9 mouse cellular contexts compared by ENCODE assay signal in the genomic region with DNA sequence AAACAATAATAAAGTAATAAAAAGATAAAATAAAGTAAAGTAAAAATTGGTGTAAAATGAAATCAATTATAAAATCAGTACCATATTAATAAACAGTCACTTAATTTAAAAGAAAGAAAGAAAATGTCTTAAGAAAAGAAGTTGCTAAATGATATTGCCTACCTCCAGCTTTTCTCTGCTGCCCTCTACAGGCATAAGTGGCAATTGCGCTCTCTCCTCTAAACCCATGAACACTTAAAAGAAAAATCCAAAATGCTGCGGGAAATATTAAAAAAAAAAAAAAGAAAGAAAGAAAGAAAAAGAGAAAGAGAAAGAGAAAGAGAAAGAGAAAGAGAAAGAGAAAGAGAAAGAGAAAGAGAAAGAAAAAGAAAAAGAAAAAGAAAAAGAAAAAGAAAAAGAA. TPM values are rescaled to one million over a fixed set of nuclear protein-coding genes. Genes with fewer than 3 reads are reported as not detected.
DNase-seq lines count a peak whose midpoint lies in the region; ATAC-seq and TF ChIP-seq lines count a peak whose summit lies in the region.
"Not testable (repeated sequence)": the region's sequence is repeated elsewhere in the genome, so short reads cannot be mapped to it uniquely, and the experiment has no call there.
"Had no signal": no experiment of that assay in that cellular context is flagged by ENCODE, and none has a peak within 500 bp of the region (broad histone marks: within the 10 kb centered on the region; RNA-seq: fewer than 3 reads in every experiment).

No protein-coding gene starts in this region.

- DNase-seq in Patski (ENCODE audit: low read depth, low spot score), result not testable (repeated sequence)
- peak; percentile 37 to 58 for DNase-seq in cerebellum, adult 2 months
- DNase-seq in frontal cortex, adult 2 months (ENCODE audit: extremely low spot score in 1 of 2, low spot score in 1 of 2), result peak; percentile 24 to 90
- DNase-seq in hindlimb bud, embryonic 11.5 days (ENCODE audit: extremely low spot score, low read depth, low spot score), result peak; percentile 44
- DNase-seq in left cerebral cortex, adult 11 months (ENCODE audit: low spot score), result peak; percentile 17
- DNase-seq in right cerebral cortex, postnatal 36 days (ENCODE audit: low spot score in 2 of 2), result peak; percentile 7 to 11
- DNase-seq in urinary bladder, postnatal 36 days (ENCODE audit: low spot score in 2 of 2), result peak; percentile 38 to 64

- in situ Hi-C loops in Patski (cut with MboI; ENCODE audit: low pct_unique_long_range_greater_than_20kb), result not testable (repeated sequence)

- 3% methylated on average over 2 of the region's 2 CpGs for WGBS in cerebellum, adult 2 months

- not testable (repeated sequence) for H3K27ac ChIP-seq in cerebellum, adult 2 months (ENCODE audit: insufficient read depth, low read length)

- POLR2A ChIA-PET in Patski (lab: Charles Lee), result interaction anchor here (0.7 kb wide), 1 partner anchor 22 kb away, joined by 4 read pairs; no protein-coding TSS in a partner anchor

- H3K4me1 ChIP-seq in cerebellum, adult 2 months (ENCODE audit: control insufficient read depth, insufficient read depth, low read length), result not testable (repeated sequence)

- H3K27me3 ChIP-seq in Patski, result peaks cover 23% of the 10 kb centered on the region
- H3K27me3 ChIP-seq in cerebellum, adult 2 months (ENCODE audit: control insufficient read depth, insufficient read depth, low read length), result not testable (repeated sequence)

- CTCF ChIA-PET in Patski (lab: Charles Lee), result interaction anchor here (0.7 to 3.7 kb wide), 13 partner anchors 10 to 151 kb away, joined by 3 to 21 read pairs (median 5); a partner anchor contains a TSS

- not testable (repeated sequence) for H3K4me3 ChIP-seq in cerebellum, adult 2 months (replicated peaks; ENCODE audit: insufficient read depth, low read depth, low read length)

- not testable (repeated sequence) for TF ChIP-seq POLR2A in cerebellum, adult 2 months (IDR thresholded peaks at IDR 0.05; ENCODE audit: borderline replicate concordance, insufficient read depth, low read length)

- TF ChIP-seq CTCF in Patski (IDR thresholded peaks at IDR 0.05), result peak; percentile 76
- TF ChIP-seq CTCF in cerebellum, adult 2 months (IDR thresholded peaks at IDR 0.05; ENCODE audit: borderline replicate concordance, insufficient read depth, low read depth, low read length), result peak; percentile 49; the same call in 1 of the 2 replicates

- ATAC-seq in Patski, result not testable (repeated sequence)
- peak; percentile 90 for ATAC-seq in megakaryocyte progenitor cell, adult 5-6 weeks (replicated peaks; ENCODE audit: poor library complexity)

RNA-seq across cellular contexts. Expression of a gene that starts 25.5 kb away (rescaled TPM):
- 16.2 TPM for polyA plus RNA-seq in Patski (2021)
- polyA plus RNA-seq in cerebellum, adult 2 months (2012; rRNA removed), result 2.5 and 3.3 TPM in 2 replicates
- 3.3 and 3.5 TPM in 2 replicates for polyA plus RNA-seq in frontal cortex, adult 2 months (2012; rRNA removed)
- total RNA-seq in megakaryocyte progenitor cell, adult 5-6 weeks (2015), result 5.0 and 7.6 TPM in 2 replicates
- 9.1 and 9.8 TPM in 2 replicates for total RNA-seq in megakaryocyte progenitor cell, adult 5-6 weeks (2017)

RNA-seq across cellular contexts. Expression of a gene that starts 51.3 kb away (rescaled TPM):
- polyA plus RNA-seq in Patski (2021), result 4.1 TPM
- not detected in 2 replicates for polyA plus RNA-seq in cerebellum, adult 2 months (2012; rRNA removed)
- not detected in 2 replicates for polyA plus RNA-seq in frontal cortex, adult 2 months (2012; rRNA removed)
- total RNA-seq in megakaryocyte progenitor cell, adult 5-6 weeks (2015), result not detected in 2 replicates
- not detected in 2 replicates for total RNA-seq in megakaryocyte progenitor cell, adult 5-6 weeks (2017)
- polyA plus RNA-seq: forebrain, embryonic 12.5 days had no signal

RNA-seq across cellular contexts. Expression of a gene that starts 54.9 kb away (rescaled TPM):
- 14.7 TPM for polyA plus RNA-seq in Patski (2021)
- polyA plus RNA-seq in cerebellum, adult 2 months (2012; rRNA removed), result 6.5 and 7.7 TPM in 2 replicates
- 5.4 and 6.0 TPM in 2 replicates for polyA plus RNA-seq in frontal cortex, adult 2 months (2012; rRNA removed)
- 21.5 and 32.4 TPM in 2 replicates for total RNA-seq in megakaryocyte progenitor cell, adult 5-6 weeks (2015)
- 33.1 and 37.1 TPM in 2 replicates for total RNA-seq in megakaryocyte progenitor cell, adult 5-6 weeks (2017)
